Mouse (Mus musculus) spleen, adult 2 months (tissue): ENCODE data around the gene Mgll. TPM values are rescaled to one million over a fixed set of nuclear protein-coding genes. Genes with fewer than 3 reads are reported as not detected.

Experiments
- DNase-seq, 2 experiments: peaks; one replicate each; pipeline versions ENCODE4 v3.0.0 to v3.0.0-alpha.2; 2012 to 2021; ENCODE audit warnings: low spot score in 2 of 2, low read depth in 1 of 2
- H3K27ac ChIP-seq: fragments of 200-500 bp; 2 replicates; pipeline ENCODE4 v1.5.1; 2012; ENCODE audit warnings: low read length, inconsistent platforms; ENCODE audit not compliant: insufficient read depth
- H3K27me3 ChIP-seq: fragments of 200-500 bp; 2 replicates; pipeline ENCODE4 v1.6.1; 2012; ENCODE audit warnings: mild to moderate bottlenecking, moderate library complexity, low read length, inconsistent platforms; ENCODE audit not compliant: control insufficient read depth, insufficient read depth
- H3K36me3 ChIP-seq: fragments of 200-500 bp; 2 replicates; pipeline ENCODE4 v1.6.1; 2012; ENCODE audit warnings: mild to moderate bottlenecking, low read length, inconsistent platforms; ENCODE audit not compliant: control insufficient read depth, insufficient read depth
- H3K4me1 ChIP-seq: fragments of 200-500 bp; 2 replicates; pipeline ENCODE4 v1.6.1; 2011; ENCODE audit warnings: inconsistent platforms; ENCODE audit not compliant: control insufficient read depth, insufficient read depth, insufficient read length
- H3K4me3 ChIP-seq: fragments of 200-500 bp; 2 replicates; pipeline ENCODE4 v1.5.1; 2011; ENCODE audit warnings: mild to moderate bottlenecking, inconsistent platforms; ENCODE audit not compliant: insufficient read depth, insufficient read length; ENCODE audit errors: extremely low read depth
- CTCF ChIP-seq: fragments of 200-500 bp; IDR thresholded peaks from 2 replicates; pipeline ENCODE4 v1.5.1; 2011; ENCODE audit warnings: mild to moderate bottlenecking, inconsistent platforms; ENCODE audit not compliant: insufficient read depth, insufficient read length, insufficient replicate concordance; ENCODE audit errors: extremely low read depth
- POLR2A ChIP-seq: fragments of 200-500 bp; IDR thresholded peaks from 2 replicates; pipeline ENCODE4 v1.6.1; 2011; ENCODE audit warnings: low read depth, low read length, inconsistent platforms
- WGBS: fragments of 180-500 bp; shearing (Covaris S2); methylation state at CpG from one replicate; pipeline ENCODE4 v1.1.7; 2018; 5-methylcytosine and 5-hydroxymethylcytosine counted together
- polyA plus RNA-seq: library from polyadenylated mRNA; depleted of rRNA; stranded (reverse); fragments of >200 nt; gene quantifications from 2 replicates; pipeline ENCODE4 v1.2.3, GENCODE M21; 2012

Mgll gene
- polyA plus RNA-seq, 1 experiment: 43.1 TPM

DNA sequence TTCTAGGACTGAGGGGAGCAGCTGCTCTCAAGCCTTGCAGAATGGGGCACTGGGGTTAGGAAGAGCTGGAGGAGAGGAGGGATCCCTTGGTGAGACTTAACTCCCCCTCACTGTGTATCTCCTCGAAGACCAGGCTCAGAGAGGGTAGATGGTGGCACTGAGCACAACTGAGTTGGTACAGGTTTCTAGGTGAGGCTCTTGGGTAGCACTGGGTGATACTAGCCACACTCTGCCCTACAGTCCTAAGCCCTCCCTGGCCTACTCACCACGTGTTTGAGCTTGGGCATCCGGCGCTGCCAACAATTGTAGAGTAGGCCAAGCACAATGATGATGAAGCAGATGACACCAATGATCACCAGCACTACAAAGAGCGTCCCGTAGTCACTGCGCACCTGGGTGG is 119.0 kb downstream of the Mgll start:
- Histone ChIP-seq H3K4me1 (peaks cover 8% of the 10 kb centered on the region), H3K27ac (no peak overlapping the region), H3K4me3 (peak overlapping the region; percentile 93; the same call in 1 of the 2 replicates), H3K27me3 (no peaks in the 10 kb centered on the region), H3K36me3 (peaks cover 10% of the 10 kb centered on the region)
- TF ChIP-seq CTCF (no peak), POLR2A (no peak)
- no peak for DNase-seq
- WGBS: 83% methylated on average over 7 of the region's 7 CpGs

DNA sequence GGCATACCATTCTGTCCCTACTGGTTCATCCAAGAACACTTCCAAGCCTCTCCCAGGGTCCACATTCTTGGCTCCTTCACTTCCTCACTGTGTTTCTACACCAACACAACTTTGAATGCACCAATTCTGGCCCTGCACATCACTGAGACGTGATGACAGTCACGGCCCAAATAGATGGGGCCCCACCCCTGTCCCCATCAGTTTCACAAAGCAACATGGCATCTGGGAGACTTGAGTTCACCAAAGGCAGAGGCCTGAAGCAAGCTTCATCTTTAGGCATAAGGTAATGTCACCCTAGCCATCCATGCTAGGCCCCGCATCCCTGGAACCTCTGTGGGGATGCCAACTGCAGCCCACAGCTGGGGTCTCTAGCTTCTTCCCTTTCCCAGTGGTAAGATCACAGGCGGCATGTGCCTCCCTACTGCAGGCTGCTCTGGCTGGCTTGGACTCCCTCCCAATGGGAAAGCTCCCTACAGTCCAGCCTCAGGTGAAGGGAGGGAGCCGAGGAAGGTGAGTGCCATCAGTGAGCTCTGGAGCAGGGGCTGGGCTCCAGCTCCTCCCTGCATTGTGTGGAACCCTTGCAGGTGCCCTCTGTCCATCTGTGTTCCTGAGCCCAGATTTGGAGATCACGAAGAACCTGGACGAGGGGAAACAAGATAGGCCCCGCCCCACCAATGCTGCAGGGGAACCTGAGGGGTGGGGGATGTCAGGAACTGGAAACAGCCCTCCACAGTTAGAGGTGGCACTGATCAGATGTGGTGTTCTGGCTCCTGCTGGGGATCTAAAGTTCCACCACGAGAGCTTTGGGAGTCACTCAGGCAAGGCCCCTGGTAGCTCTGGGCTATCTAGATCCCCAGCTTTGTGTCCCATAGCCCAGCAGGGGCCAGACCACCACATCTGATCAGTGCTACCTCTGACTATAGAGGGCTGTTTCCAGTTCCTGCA is 119.8 kb downstream of the Mgll start:
- Histone ChIP-seq H3K27ac (no peak overlapping the region), H3K27me3 (no peaks in the 10 kb centered on the region), H3K36me3 (peaks cover 5% of the 10 kb centered on the region), H3K4me3 (no peak overlapping the region), H3K4me1 (peaks cover 8% of the 10 kb centered on the region)
- DNase-seq: no peak
- WGBS: 91% methylated on average over 9 of the region's 9 CpGs
- TF ChIP-seq POLR2A: no peak
- TF ChIP-seq CTCF: no peak

DNA sequence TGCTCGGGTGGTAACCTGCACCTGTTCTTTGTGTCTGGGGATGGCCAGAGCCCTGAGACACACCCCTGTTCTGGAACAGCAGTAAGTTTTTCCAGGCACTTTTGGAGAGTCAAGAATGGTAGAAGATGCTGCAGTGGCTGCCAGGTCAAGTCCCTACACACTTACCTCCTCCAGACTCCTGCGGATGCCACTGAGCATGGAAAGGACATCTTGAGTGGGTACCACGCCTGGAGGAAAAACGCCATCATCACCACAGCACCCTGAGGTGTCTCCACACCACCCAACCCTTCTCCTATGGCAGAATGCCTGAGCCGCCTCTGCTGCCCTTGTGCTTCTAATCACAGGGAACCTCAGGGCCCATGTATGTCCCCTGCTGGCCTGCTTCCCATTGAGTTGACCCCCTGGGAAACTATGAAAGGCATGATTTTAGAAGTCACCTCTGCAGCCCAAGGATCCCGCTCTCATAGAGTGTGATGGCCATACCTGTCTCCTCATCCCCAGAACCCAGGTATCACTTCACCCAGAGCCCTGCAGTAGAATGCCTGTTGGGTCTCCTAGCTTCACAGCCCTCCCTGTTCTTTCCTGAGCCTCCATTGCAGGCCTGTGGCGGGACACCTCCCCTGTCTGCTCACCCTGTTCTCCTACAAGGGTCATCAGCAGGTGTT is 120.8 kb downstream of the Mgll start:
- H3K36me3 ChIP-seq: no peaks in the 10 kb centered on the region
- WGBS: 91% methylated on average over 7 of the region's 7 CpGs
- no peak overlapping the region for H3K4me3 ChIP-seq
- no peak for DNase-seq
- H3K27ac ChIP-seq: no peak overlapping the region
- peaks cover 8% of the 10 kb centered on the region for H3K4me1 ChIP-seq
- TF ChIP-seq CTCF (no peak), POLR2A (no peak)
- H3K27me3 ChIP-seq: no peaks in the 10 kb centered on the region

- Histone ChIP-seq H3K27ac (no peak overlapping the region), H3K4me1 (peaks cover 4% of the 10 kb centered on the region), H3K4me3 (no peak overlapping the region), H3K27me3 (no peaks in the 10 kb centered on the region), H3K36me3 (no peaks in the 10 kb centered on the region)
- no peak for TF ChIP-seq POLR2A
- no peak for TF ChIP-seq CTCF
- WGBS: 71% methylated on average over 2 of the region's 2 CpGs
- no peak for DNase-seq
Observed at GRCm38 (mm10) chr6:88847571-88847970, 123.4 kb downstream of the Mgll start.

DNA sequence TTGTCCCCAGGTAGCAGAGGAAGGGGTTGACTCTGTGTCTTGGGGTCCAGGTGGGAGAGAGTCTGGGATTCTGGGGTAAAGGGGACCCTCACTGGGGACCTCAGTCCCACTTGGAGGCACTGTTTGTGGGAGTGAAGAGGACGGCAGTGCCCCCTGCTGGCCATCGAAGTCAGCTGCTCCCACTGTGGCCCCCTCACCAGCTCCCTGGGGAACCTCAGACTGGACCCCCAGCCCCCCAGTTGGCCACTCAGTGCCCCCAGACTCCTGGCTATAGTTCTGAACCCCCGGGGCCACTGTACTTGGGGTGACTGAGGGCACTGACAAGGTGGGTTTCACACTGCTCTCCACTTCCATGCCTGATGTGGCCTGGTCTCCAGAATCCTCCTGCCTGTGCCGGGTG is 125.1 kb downstream of the Mgll start:
- no peaks in the 10 kb centered on the region for H3K4me1 ChIP-seq
- 55% methylated on average over 4 of the region's 4 CpGs for WGBS
- H3K4me3 ChIP-seq: no peak overlapping the region
- no peak overlapping the region for H3K27ac ChIP-seq
- H3K27me3 ChIP-seq: no peaks in the 10 kb centered on the region
- no peak for DNase-seq
- no peaks in the 10 kb centered on the region for H3K36me3 ChIP-seq
- peak; percentile 52 for TF ChIP-seq CTCF
- no peak for TF ChIP-seq POLR2A

DNA sequence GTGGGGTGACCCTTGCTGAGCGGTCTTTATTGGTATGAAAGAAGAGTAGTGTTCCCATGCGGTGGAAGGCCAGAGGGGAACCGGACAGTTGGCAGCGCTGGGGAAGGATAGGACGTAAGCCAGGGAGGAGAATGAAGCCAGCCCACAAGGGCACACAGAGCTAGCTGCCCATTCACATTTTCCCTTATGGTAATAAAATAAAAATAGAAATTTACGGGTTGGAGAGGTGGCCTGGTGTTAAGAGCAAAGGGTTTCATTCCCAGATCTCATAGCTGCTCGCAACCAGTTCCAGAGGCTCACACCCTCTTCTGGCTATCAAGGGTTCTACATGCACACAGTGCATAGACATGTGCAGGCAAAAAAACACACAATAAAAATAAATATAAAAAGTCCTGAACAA is 125.8 kb downstream of the Mgll start:
- Histone ChIP-seq H3K4me1 (no peaks in the 10 kb centered on the region), H3K4me3 (no peak overlapping the region), H3K36me3 (no peaks in the 10 kb centered on the region), H3K27me3 (no peaks in the 10 kb centered on the region), H3K27ac (no peak overlapping the region)
- TF ChIP-seq POLR2A (no peak), CTCF (no peak)
- DNase-seq: no peak
- 90% methylated on average over 7 of the region's 7 CpGs for WGBS
